Mouse (Mus musculus): ENCODE results near the gene Eif2b4.

Gene Eif2b4

DNA sequence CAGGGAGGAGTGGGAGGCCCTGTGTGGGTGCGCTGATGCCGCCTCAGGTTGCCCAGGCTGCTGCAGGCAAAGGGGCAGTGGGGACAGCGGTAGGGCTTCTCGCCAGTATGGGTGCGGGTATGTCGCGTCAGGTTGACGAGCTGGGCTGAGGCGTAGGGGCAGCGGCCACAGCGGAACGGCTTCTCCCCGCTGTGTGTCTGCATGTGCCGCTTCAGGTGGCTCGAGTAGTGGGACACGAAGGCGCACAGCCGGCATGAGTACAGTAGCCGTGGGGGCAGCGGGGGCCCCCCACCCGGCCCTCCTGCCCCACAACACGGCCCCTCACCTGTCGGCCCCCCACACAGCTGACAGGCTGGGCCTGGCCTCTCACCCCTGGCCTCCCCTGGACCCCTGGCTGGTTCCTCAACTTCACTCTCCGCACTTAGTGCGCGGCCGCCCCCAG, 7.1 kb upstream of the Eif2b4 start:
- no peak for DNase-seq (ENCODE audit: extremely low read depth, low read depth, low spot score)

DNA sequence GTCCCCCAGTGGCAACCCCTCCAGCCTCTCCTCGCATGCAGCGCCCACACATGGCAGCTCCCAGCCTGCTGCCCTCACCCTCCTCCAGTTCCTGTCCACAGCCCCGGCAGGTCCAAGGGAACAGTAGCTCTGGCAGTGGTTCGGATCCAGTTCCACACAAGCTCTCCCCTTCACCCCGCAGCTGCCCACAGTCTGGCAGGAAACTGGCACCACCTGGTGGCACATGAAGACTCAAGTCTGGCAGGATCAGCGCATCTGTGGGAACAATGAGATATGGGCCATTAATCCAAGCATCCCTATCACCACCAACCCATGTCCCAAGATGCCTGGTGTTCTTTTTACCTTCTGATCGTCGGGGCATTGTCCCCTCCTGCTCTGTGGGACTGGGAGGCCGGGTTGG, 6.7 kb upstream of the Eif2b4 start:
- DNase-seq (ENCODE audit: extremely low read depth, low read depth, low spot score): no peak

DNA sequence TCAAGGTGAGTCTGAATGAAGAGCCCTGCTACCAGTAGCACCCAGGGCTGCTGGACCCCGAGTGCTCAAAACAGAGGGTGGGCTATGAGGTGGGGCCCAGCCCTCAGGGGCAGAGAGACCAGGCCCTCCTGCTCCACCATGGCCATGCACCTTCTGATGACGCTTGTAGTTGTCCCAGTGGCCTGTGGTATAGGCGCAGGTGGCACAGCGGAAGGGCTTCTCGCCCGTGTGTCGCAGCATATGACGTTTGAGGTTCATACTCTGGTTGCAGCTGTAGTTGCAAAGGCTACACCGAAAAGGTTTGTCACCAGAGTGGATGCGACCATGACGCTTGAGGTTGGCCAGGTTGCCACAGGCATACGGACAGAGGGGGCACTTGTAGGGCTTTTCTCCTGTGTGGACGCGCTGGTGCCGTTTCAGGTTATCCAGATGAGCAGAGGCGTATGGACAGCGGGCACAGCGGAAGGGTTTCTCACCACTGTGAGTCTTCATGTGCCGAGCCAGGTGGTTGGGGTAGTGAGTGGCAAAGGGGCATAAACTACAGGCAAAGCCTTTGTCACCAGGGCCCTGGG, 6.2 kb upstream of the Eif2b4 start:
- no peak for DNase-seq (ENCODE audit: extremely low read depth, low read depth, low spot score)

DNA sequence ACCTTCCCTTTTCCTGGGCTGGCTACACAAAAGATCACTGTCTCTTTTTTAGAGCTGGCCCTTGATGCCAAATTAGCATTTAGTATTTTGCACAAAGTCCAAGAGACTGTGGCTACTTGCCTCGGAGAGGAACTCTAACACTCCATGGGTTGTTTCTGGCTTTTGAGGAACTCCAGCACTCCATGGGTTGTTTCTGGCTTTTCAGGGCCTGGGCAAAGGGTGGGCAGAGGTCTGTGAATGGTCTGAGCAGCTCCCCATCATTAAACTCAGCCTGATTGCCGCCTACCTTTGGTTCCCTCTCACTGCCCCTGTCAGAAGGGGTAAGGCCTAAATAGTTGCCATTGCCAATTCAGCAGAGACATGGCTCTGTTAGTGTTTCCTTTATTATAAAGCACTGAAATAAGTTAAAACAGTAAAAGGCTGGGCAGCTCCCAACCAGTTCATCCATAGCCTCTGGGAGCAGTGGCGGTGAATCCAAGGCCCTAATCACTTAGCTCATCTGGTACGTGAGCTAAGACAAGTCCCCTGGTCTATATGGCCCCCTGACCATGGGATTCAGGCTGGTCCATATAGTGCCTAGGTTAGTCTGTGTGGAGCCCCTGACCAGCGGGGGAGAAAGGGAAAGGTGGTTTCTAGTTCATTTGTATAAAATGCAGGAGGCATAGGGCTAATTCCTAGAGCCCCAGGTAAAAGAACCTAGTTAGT, 5.5 kb upstream of the Eif2b4 start:
- DNase-seq (ENCODE audit: extremely low read depth, low read depth, low spot score): no peak

DNA sequence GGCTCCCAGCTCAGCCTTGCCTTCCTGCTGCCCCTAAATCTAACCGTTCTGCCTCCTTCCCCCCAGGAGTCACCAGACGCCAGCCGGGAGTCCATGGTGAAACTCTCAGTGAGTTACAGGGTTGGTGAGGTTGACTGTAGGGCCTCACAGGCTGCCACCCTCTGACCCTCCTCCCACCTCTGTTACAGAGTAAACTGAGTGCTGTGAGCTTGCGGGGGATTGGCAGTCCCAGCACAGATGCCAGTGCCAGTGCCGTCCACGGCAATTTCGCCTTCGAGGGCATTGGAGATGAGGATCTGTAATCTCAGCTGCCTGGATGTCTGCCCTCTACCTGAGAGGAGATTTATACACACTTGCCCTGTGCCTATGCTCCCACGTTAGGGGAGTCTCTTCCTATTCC, 4.9 kb upstream of the Eif2b4 start:
- DNase-seq (ENCODE audit: extremely low read depth, low read depth, low spot score): no peak

DNA sequence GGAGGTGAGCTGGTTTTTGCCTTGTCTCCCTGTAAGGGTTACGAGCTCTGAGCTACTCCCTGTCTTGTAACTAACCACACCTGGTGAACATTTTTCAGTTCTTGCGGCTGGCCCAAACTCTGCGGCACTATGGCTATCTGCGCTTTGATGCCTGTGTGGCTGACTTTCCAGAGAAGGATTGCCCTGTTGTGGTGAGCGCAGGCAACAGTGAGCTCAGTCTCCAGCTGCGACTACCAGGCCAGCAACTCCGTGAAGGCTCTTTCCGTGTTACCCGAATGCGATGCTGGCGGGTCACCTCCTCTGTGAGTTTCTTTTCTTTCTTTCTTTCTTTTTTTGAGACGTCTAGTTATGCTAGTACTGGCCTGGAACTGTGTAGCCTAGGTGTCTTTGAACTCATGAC, 3.8 kb upstream of the Eif2b4 start:
- no peak for DNase-seq (ENCODE audit: extremely low read depth, low read depth, low spot score)

DNA sequence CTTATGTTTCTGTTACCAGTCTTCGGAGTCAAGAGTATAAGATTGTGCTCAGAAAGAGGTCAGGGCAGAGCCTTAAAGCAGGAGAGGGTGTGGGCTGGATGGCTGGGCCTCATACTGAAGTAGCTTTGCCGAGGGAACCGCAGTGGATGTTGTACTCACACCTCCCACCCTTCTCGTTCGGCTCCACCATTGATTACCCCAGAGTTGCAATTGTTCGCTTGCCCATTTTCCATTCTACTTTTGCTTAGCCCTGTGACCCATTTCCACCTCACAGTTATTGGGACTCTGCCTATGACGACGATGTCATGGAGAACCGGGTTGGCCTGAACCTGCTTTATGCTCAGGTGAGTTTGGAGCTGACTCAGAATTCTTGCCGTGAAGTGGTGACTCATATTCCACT, 3.0 kb upstream of the Eif2b4 start:
- no peak for DNase-seq (ENCODE audit: extremely low read depth, low read depth, low spot score)

DNA sequence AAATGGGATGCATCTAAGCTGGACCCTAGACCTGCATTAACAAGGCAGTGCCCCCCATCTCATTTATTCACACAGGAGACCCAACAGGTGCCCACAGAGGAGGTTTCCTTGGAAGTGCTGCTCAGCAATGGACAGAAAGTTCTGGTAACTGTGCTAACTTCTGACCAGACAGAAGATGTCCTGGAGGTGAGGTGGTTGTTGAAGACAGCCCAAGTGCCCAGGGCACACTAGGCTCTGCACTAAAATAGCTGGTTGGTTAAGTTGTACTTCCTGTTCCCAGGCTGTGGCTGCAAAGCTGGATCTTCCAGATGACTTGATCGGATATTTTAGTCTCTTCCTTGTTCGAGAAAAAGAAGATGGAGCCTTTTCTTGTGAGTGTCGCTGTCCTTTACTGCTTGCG, 2.4 kb upstream of the Eif2b4 start:
- DNase-seq (ENCODE audit: extremely low read depth, low read depth, low spot score): no peak

DNA sequence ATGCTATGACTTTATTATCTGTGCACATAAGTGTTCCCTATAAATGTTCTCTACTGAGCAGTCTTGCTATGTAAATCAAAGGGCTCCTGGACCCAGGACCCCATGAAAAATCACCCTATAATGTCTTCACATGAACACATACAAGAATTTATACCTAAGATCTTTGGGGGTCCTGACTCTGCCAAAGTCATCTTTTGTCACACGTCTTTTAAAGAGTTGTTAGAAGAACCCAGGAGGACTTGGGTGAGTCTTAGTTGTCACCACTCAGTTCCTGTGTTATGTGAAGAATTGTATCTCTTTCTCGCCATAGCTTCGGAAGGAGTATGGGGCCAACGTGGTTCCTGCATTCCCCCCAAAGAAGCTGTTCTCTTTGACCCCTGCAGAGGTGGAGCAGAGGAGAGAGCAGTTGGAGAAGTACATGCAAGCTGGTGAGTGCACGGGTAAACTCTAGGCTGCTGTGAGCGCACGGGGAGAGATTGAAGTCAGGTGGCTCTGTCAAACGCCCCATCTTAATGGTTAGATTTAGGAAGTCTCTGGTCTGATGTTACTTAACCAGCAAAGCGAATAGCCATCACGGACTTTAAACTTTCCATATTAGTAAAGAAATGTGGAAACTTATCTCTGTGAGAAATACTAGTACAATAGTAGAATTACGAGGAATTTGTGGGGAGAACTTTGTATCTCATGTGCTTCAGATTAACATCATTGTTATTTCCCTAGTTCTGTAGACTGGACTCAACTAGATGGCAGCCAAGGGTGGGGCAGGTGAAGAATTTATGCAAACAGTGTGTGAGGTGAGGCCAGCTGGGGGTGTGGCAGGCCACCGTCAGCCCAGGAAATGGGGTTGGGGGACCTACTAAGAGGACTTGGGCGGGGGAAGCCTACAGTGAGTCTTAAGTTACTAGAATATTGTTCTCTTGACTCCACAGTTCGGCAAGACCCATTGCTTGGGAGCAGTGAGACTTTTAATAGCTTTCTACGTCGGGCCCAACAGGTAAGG, 1.6 kb upstream of the Eif2b4 start:
- no peak for DNase-seq (ENCODE audit: extremely low read depth, low read depth, low spot score)

DNA sequence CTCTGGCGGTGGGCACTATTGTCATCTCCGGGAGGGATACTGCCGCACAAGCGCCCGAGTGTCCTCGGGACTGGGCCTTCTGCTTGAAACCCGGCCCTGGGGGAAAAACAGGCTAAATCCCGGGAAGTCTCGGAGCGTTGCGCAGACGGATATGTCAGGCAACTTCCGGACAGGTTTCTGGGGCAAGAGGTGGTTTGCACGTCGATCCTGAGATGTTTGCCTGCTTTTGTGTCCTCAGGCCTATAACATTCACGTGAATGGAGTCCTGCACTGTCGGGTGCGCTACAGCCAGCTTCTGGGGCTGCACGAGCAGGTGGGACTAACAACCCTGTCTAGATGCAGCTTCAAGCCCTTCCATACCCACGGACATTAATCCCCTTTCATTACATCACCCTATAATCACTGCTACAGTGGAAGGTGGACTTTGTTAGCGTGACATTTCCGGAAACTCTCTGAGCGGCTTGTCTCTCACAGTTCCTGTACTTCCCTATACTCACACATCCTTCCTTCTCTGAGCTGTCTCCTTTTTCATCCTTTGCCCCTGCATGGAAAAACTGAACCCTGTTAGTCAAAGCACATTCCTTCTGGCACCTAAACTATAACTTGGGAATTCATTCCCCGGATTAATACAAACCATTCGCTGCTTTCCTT, 526 bp upstream of the Eif2b4 start:
- no peak for DNase-seq (ENCODE audit: extremely low read depth, low read depth, low spot score)

DNA sequence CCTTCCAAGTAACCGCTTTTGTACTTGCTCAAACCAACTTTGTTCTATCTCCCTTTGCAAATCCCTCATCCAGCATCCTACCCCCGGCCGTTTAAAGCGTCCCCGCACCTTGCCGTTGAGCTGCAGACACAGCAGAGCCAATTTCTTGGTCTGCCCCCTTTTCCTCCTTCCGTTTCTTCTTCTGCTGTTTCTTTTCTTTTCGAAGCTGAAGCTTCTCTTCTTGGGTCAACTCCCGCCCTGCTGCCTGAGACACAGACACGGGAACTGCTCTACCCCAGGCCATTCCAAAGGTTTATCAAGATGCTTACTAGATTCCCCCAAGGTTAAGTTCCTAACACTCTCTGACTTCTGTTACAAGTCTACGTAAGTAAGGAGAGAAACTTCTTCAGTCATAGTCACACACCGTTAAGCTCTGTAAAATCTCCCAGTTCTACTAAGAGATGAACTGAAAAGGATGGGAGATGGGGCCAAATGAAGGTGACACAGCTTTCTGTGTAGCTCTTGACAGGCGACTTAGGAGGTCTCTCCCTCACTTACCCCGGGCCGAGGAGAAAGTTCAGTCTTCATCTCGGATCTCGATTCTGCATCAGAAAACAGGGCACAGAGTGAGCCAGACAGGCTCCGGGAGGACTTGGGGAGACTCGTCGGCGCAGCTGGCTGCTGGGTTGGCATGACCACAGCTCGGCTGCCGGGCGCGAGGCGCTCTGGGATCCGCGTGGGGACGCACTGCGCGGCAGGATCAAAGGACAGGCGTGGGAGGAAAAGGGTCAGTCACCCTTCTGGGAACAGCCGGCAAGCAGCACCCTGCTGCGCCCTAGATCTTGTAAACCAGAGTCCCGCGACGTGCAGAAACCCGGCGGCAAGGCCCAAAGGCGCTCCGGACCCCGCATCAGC, 938 bp downstream of the Eif2b4 start:
- DNase-seq (ENCODE audit: extremely low read depth, low read depth, low spot score): no peak

DNA sequence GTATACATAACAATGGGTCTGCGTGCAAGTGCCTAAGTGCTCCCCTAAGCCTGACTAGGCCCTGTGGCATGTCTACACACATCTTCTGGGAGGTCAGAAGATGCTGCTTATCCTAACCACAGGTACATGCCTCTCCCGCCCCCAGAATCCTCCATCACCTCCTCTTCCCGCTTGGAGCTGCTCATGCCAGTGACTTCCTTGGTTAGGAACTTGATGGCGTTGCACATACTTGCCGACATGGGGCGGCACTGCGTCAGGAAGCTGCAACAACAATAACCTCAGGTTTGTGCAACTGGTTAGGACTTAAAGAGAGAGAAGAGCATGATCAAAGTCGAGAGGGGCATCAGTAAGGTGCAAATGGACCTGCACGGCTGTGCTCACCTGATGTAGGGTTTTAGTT, 3.0 kb downstream of the Eif2b4 start:
- no peak for DNase-seq (ENCODE audit: extremely low read depth, low read depth, low spot score)

DNA sequence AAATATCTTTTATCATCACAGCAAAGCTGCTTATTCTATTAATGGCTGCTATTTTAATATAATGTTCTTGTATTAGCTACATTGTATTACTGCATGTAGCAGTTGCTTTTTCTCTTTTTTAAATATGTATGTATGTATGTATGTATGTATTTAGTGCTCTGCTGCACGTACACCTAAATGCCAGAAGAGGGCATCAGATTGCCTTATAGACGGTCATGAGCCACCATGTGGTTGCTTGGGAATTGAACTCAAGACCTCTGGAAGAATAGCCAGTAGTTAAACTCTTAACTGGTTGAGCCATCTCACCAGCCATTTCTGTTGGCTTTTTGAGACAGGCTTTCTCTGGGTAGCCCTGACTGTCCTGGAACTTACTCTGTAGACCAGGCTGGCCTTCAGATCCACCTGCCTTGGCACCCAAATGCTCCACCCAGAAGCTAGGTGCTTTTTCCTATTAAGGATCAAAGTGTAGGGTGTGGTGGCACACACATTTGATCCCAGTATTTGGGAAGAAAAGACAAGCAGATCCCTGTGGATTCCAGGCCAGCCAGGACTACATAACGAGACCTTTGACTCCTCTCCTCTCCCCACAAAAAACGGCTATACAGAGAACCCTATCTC, 4.9 kb downstream of the Eif2b4 start:
- DNase-seq (ENCODE audit: extremely low read depth, low read depth, low spot score): no peak

DNA sequence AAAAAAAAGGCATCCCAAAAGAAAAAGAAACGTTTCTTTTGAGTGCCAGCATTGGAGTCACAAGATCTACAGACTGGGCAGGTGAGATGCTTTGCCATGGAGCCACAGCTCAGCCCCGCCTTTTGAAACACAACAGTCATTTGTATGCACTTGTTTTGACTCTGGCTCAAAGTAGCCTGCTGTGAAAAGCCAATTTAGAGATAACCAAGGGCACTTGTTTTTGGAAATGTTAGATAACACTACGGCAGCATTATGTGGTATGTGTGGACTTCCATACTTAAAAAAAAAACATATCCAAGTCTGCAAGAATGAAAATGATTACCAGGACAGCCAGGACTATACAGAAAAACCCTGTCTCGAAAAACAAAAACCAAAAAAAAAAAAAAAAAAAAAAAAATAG, 9.6 kb downstream of the Eif2b4 start:
- no peak for DNase-seq (ENCODE audit: extremely low read depth, low read depth, low spot score)

DNA sequence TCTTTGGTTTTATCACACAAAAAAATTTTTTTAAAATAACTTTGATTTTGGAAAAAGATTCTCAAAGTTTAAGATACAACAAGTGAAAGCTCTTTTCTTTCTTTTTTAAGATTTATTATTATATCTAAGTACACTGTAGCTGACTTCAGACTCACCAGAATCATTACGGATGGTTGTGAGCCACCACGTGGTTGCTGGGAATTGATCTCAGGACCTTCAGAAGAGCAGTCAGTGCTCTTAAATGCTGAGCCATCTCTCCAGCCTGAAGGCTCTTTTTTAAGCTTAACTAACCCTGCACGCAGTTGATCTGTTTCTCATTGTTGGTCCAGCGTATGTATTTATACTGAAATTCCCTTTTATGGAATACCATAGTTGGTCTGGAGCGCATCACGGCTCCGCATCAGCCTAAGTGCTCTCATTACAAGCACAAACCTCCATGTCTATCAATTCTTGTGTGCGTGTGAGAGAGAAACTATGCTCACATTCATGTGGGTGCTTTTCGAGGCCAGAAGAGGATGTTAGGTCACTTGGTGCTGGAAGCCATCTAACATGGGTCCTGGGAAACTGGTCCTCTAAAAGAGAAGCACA, 12.0 kb downstream of the Eif2b4 start:
- no peak for DNase-seq (ENCODE audit: extremely low read depth, low read depth, low spot score)

DNA sequence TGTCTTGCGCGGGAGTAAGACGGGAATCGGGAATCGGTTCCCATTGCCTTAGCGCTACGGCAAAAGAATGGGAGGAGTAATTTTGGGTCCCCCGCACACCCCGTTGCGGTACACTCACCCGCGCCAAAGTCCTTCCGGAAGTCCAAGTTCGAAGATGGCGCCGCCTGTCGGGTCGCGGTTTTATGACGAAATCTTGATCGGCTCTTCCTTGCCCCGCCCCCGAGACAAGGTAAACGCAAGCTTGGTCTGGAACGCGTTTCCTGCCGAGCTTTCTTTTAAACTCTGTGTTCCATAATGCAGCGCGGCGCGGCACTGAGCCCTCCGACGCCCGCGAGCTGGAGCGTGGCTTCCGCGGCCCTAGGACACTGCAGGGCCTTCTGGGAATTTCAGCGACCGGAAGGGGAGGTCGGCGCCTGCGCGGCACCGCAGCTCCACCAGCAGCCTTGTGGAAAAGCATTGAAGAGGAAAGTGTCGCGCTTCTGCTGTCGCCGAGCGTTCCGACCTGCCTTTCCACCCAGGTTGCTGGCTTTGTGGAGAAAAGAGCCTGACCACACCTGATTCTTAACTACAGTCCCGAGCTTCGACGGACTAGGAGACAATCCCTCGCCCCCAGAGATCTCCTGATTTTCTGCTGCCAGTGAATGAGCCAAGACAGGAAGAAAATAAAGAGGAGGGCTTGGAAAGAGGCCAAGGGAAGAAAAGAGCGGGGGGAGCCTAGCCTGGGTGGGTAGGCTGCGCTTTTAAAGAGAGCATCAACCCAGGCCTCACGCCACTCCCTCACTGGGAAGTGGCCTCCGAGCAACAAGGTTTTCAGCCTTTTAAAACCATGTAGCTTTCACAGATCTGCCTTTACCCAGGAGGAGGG, 13.2 kb downstream of the Eif2b4 start, which contains the start of the genes Gm29609 and Gtf3c2:
TSS of gene Gm29609 (minus strand) at position 146 of the 865 bp plus-strand sequence.
TSS of gene Gtf3c2 (minus strand) at position 379 of the 865 bp plus-strand sequence.
- DNase-seq (ENCODE audit: extremely low read depth, low read depth, low spot score): peak; percentile 66

DNA sequence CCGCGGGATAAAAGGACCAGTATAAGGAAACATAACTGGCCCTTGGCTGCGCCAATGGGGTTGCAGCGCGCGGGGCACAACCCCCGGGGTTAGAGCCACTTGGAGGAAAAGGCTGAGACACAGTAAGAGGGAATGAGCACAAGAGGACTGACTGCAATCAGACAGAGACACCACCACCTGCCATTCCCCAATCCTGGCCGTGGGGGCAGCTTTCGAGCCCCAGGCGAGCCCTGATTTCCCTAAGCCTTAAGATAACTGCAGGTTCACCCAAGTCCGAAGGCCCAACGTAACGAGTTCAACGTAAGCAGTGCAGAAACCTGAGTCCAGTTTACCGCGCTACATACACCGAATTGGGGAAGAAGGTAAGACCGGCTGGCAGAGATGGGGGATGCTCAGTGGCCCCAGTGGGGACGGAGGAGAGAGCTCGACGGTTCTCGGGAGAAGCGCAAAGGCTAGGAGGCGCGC, 13.9 kb downstream of the Eif2b4 start:
- no peak for DNase-seq (ENCODE audit: extremely low read depth, low read depth, low spot score)

DNA sequence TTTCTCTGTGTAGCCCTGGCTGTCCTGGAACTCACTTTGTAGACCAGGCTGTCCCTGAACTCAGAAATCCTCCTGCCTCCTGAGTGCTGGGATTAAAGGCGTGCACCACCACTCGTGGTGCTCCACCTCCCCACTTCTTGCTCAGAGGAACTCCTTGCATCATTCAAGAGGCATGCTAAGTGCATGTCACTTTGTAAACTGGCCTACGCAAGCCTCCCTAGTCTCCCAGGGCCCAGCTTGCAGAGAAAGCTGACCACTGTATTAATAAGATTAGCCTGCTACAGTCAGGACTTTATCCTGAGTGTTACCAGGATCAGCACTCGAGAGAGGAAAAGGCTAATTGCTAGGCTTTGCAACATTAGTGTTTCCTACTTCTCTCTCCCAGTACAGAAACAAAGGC, 24.6 kb downstream of the Eif2b4 start:
- DNase-seq (ENCODE audit: extremely low read depth, low read depth, low spot score): no peak

Data from fat pad, adult 2 months (tissue).